Mouse (Mus musculus) midbrain, embryonic 16.5 days (tissue): ENCODE data around the gene Lbp. TPM values are rescaled to one million over a fixed set of nuclear protein-coding genes. Genes with fewer than 3 reads are reported as not detected.

ENCODE experiments used
- ATAC-seq: fragments of 200-750 bp; cut with Nextera tagmentation; 2 replicates; pipeline ENCODE4 v1.8.0; 2017; ENCODE audit warnings: moderate TSS enrichment
- H3K27ac ChIP-seq: fragments of 300-500 bp; sonication (generic); 2 replicates; pipeline ENCODE4 v1.5.1; 2014; ENCODE audit warnings: mild to moderate bottlenecking, low read length, mixed read lengths
- H3K27me3 ChIP-seq: fragments of 300-500 bp; sonication (generic); 2 replicates; pipeline ENCODE4 v1.6.1; 2014; ENCODE audit warnings: low read depth, low read length, mixed read lengths; ENCODE audit not compliant: control insufficient read depth, insufficient read depth
- H3K36me3 ChIP-seq: fragments of 300-500 bp; sonication (generic); 2 replicates; pipeline ENCODE4 v1.6.1; 2014; ENCODE audit warnings: mild to moderate bottlenecking, low read length, moderate library complexity, mixed read lengths; ENCODE audit not compliant: control insufficient read depth, insufficient read depth
- H3K4me1 ChIP-seq: fragments of 300-500 bp; sonication (generic); 2 replicates; pipeline ENCODE4 v1.6.1; 2014; ENCODE audit warnings: mild to moderate bottlenecking, low read length, mixed read lengths; ENCODE audit not compliant: control insufficient read depth, insufficient read depth
- H3K4me2 ChIP-seq: fragments of 300-500 bp; sonication (generic); 2 replicates; pipeline ENCODE4 v1.6.1; 2014; ENCODE audit warnings: mild to moderate bottlenecking, low read length, mixed read lengths
- H3K4me3 ChIP-seq: fragments of 300-500 bp; sonication (generic); 2 replicates; pipeline ENCODE4 v1.5.1; 2014; ENCODE audit warnings: low read depth, mild to moderate bottlenecking, low read length, moderate library complexity, mixed read lengths
- H3K9ac ChIP-seq: fragments of 300-500 bp; sonication (generic); 2 replicates; pipeline ENCODE4 v1.6.1; 2014; ENCODE audit warnings: low read depth, low read length, mixed read lengths
- H3K9me3 ChIP-seq: fragments of 300-500 bp; sonication (generic); replicated peaks from 2 replicates; pipeline ENCODE4 v1.6.1; 2014; ENCODE audit warnings: mild to moderate bottlenecking, low read length, mixed read lengths; ENCODE audit not compliant: control insufficient read depth, poor library complexity, severe bottlenecking
- WGBS: fragments of 180-500 bp; shearing (Covaris S2); extraction: QIAGEN DNeasy Blood & Tissue Kit; methylation state at CpG from one replicate; pipeline ENCODE4 v1.1.7; 2014; 5-methylcytosine and 5-hydroxymethylcytosine counted together
- polyA plus RNA-seq: library from polyadenylated mRNA; unstranded; fragments of >200 nt; fragmentation: Nextera tagmentation; extraction: Ambion mirVana; gene quantifications from 2 replicates; pipeline ENCODE4 v1.2.1, GENCODE M21; 2015

The Lbp gene
- polyA plus RNA-seq, 1 experiment from 2014 or later = 4.3 TPM

GRCm38 (mm10) chr2:158364175-158364574 is 57.9 kb downstream of the Lbp start:
- H3K27me3 ChIP-seq = no peaks in the 10 kb centered on the region
- no peak overlapping the region for H3K9ac ChIP-seq
- H3K4me1 ChIP-seq = peaks cover 15% of the 10 kb centered on the region
- 84% methylated on average over 4 of the region's 4 CpGs for WGBS
- H3K4me2 ChIP-seq = no peak overlapping the region
- no peak for ATAC-seq
- H3K36me3 ChIP-seq = peaks cover under 1% of the 10 kb centered on the region; the same call in 1 of the 2 replicates
- no peak overlapping the region for H3K27ac ChIP-seq
- H3K4me3 ChIP-seq = no peak overlapping the region
- no peaks in the 10 kb centered on the region for H3K9me3 ChIP-seq

- H3K27ac ChIP-seq = no peak overlapping the region
- H3K4me1 ChIP-seq = peaks cover 4% of the 10 kb centered on the region
- ATAC-seq = no peak
- H3K4me2 ChIP-seq = no peak overlapping the region
- H3K9me3 ChIP-seq = no peaks in the 10 kb centered on the region
- no peaks in the 10 kb centered on the region for H3K36me3 ChIP-seq
- H3K27me3 ChIP-seq = no peaks in the 10 kb centered on the region
- no peak overlapping the region for H3K9ac ChIP-seq
- no peak overlapping the region for H3K4me3 ChIP-seq
- 76% methylated on average over 12 of the region's 12 CpGs for WGBS
Measured at GRCm38 (mm10) chr2:158365099-158365850, 59.0 kb downstream of the Lbp start.

GRCm38 (mm10) chr2:158367654-158368053 is 61.4 kb downstream of the Lbp start:
- no peak for ATAC-seq
- no peaks in the 10 kb centered on the region for H3K4me1 ChIP-seq
- no peak overlapping the region for H3K4me2 ChIP-seq
- no peaks in the 10 kb centered on the region for H3K36me3 ChIP-seq
- H3K9ac ChIP-seq = no peak overlapping the region
- H3K9me3 ChIP-seq = no peaks in the 10 kb centered on the region
- WGBS = 88% methylated on average over 5 of the region's 5 CpGs
- no peak overlapping the region for H3K27ac ChIP-seq
- no peaks in the 10 kb centered on the region for H3K27me3 ChIP-seq
- H3K4me3 ChIP-seq = no peak overlapping the region

- no peaks in the 10 kb centered on the region for H3K9me3 ChIP-seq
- H3K9ac ChIP-seq = no peak overlapping the region
- H3K36me3 ChIP-seq = no peaks in the 10 kb centered on the region
- no peak for ATAC-seq
- H3K27me3 ChIP-seq = no peaks in the 10 kb centered on the region
- 94% methylated on average over 8 of the region's 8 CpGs for WGBS
- H3K4me3 ChIP-seq = no peak overlapping the region
- no peaks in the 10 kb centered on the region for H3K4me1 ChIP-seq
- H3K4me2 ChIP-seq = no peak overlapping the region
- H3K27ac ChIP-seq = no peak overlapping the region
Measured at GRCm38 (mm10) chr2:158368313-158368712, 62.0 kb downstream of the Lbp start.

- Histone ChIP-seq H3K4me1 (0 out of 2 replicates have a peak, but pooled peaks cover under 1% of the 10 kb centered on the region), H3K9ac (no peak overlapping the region), H3K27ac (no peak overlapping the region), H3K36me3 (no peaks in the 10 kb centered on the region), H3K4me2 (no peak overlapping the region), H3K4me3 (no peak overlapping the region), H3K9me3 (no peaks in the 10 kb centered on the region), H3K27me3 (no peaks in the 10 kb centered on the region)
- no peak for ATAC-seq
- 84% methylated on average over 3 of the region's 3 CpGs for WGBS
Measured at GRCm38 (mm10) chr2:158369474-158370172, 63.3 kb downstream of the Lbp start.

- Histone ChIP-seq H3K4me1 (peaks cover 5% of the 10 kb centered on the region), H3K4me3 (no peak overlapping the region), H3K9me3 (no peaks in the 10 kb centered on the region), H3K4me2 (no peak overlapping the region), H3K36me3 (no peaks in the 10 kb centered on the region), H3K27me3 (no peaks in the 10 kb centered on the region), H3K9ac (no peak overlapping the region), H3K27ac (no peak overlapping the region)
- ATAC-seq = no peak
- WGBS = 9% methylated on average over 5 of the region's 5 CpGs
Measured at GRCm38 (mm10) chr2:158370173-158370550, 63.9 kb downstream of the Lbp start.

GRCm38 (mm10) chr2:158373061-158373460 is 66.8 kb downstream of the Lbp start:
- no peak overlapping the region for H3K9ac ChIP-seq
- no peak overlapping the region for H3K27ac ChIP-seq
- no peak overlapping the region for H3K4me2 ChIP-seq
- peaks cover 10% of the 10 kb centered on the region for H3K4me1 ChIP-seq
- 80% methylated on average over 5 of the region's 5 CpGs for WGBS
- no peak for ATAC-seq
- H3K9me3 ChIP-seq = no peaks in the 10 kb centered on the region
- H3K27me3 ChIP-seq = no peaks in the 10 kb centered on the region
- no peaks in the 10 kb centered on the region for H3K36me3 ChIP-seq
- no peak overlapping the region for H3K4me3 ChIP-seq

- H3K36me3 ChIP-seq = no peaks in the 10 kb centered on the region
- 63% methylated on average over 7 of the region's 7 CpGs for WGBS
- H3K27me3 ChIP-seq = no peaks in the 10 kb centered on the region
Measured at GRCm38 (mm10) chr2:158373516-158373915, 67.2 kb downstream of the Lbp start.

GRCm38 (mm10) chr2:158375443-158376122 is 69.3 kb downstream of the Lbp start, which contains the start of gene Snhg11:
Snhg11 (plus strand) TSS chr2:158375638.
- Histone ChIP-seq H3K4me3 (peak within 1 kb of the TSS; percentile 56), H3K27ac (peak within 1 kb of the TSS; percentile 94), H3K9me3 (no peaks in the 10 kb centered on the region), H3K4me1 (peaks cover 21% of the 10 kb centered on the region), H3K36me3 (no peaks in the 10 kb centered on the region), H3K27me3 (no peaks in the 10 kb centered on the region), H3K9ac (peak within 1 kb of the TSS; percentile 79), H3K4me2 (peak within 1 kb of the TSS; percentile 49)
- peak; percentile 86 for ATAC-seq
- WGBS = 1% methylated on average over 36 of the region's 36 CpGs

More at GRCm38 (mm10) chr2:158373516-158373915, 67.2 kb downstream of the Lbp start:
- Histone ChIP-seq H3K9me3 (no peaks in the 10 kb centered on the region), H3K9ac (no peak overlapping the region), H3K4me2 (no peak overlapping the region), H3K4me3 (no peak overlapping the region), H3K4me1 (peaks cover 14% of the 10 kb centered on the region), H3K27ac (no peak overlapping the region)
- ATAC-seq = no peak
